Mouse (Mus musculus): ENCODE results near the gene Wnt16. TPM values are rescaled to one million over a fixed set of nuclear protein-coding genes. Genes with fewer than 3 reads are reported as not detected.

Gene Wnt16
- polyA plus RNA-seq, 1 experiment from 2014 or later: 3.0 TPM

DNA sequence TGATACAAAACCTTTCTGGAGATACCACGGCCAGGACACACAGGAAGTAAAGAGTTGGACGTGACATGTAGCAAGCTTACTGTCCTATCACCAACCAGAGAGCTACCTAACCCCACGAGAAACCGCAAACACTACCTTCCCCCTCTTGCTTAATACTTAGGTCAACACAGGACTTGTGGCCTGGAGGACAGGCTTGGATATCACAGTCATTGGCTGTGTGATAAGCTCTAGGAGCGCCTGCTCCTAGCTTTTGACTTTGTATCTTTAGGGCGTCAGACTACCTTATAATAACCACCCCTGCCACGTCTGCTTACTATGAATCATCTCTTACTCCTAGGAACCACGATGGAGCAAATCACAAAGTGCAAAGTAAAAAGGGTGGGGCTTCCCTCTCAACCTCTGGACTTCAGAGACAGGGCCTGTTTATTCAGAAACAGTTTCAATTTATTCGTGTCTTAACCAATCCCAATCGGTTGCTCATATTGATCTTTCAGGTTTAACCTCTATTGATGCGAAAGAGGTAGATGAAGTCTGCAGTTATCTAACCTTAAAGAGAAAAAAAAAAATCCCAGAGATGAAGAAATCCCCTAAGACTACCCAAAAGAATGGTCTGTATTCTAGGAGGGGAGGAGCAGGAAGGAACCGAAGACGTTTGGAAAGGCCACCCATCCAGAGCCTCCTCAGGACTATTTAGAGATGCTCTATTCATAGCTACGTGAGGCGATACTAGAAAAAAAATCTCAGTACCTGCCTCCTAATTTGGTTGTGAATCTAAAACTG lies 51.9 kb downstream of the Wnt16 start:
- H3K4me1 ChIP-seq (ENCODE audit: control insufficient read depth, insufficient read depth, low read length): no peaks in the 10 kb centered on the region
- H3K27me3 ChIP-seq (ENCODE audit: control insufficient read depth, insufficient read depth, low read length): no peaks in the 10 kb centered on the region
- H3K27ac ChIP-seq (ENCODE audit: low read depth, low read length): no peak overlapping the region
- ATAC-seq (ENCODE audit: insufficient read depth, low FRiP score, low TSS enrichment): no peak
- no peak for DNase-seq (ENCODE audit: low spot score)
- H3K4me3 ChIP-seq (ENCODE audit: low read depth, low read length): no peak overlapping the region
- no peak overlapping the region for H3K4me2 ChIP-seq (ENCODE audit: low read depth)
- H3K36me3 ChIP-seq (ENCODE audit: control insufficient read depth, insufficient read depth, low read length): no peaks in the 10 kb centered on the region
- 95% methylated on average over 15 of the region's 15 CpGs for WGBS
- no peaks in the 10 kb centered on the region for H3K9me3 ChIP-seq (ENCODE audit: control insufficient read depth, low read length)
- H3K9ac ChIP-seq (ENCODE audit: low read length): no peak overlapping the region

DNA sequence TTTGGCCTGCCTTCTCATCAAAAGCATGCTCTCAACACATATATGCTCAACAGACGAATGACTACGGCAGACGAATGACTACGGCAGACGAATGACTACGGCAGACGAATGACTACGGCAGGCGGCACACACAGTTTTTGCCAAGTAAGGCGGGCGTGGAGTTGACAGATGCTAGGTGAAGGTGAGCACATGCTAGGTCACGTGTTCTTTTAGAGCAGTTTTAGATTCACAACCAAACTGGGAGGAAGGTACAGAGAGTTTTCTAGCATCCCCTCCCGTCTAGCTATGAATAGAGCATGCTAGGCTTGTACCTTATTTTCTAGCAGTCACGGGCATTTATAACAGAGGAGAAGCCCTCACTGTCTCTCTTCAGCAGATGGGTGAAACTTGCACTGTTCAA lies 52.8 kb downstream of the Wnt16 start:
- H3K4me3 ChIP-seq (ENCODE audit: low read depth, low read length): no peak overlapping the region
- no peak overlapping the region for H3K4me2 ChIP-seq (ENCODE audit: low read depth)
- no peaks in the 10 kb centered on the region for H3K4me1 ChIP-seq (ENCODE audit: control insufficient read depth, insufficient read depth, low read length)
- no peak for ATAC-seq (ENCODE audit: insufficient read depth, low FRiP score, low TSS enrichment)
- no peaks in the 10 kb centered on the region for H3K36me3 ChIP-seq (ENCODE audit: control insufficient read depth, insufficient read depth, low read length)
- 92% methylated on average over 14 of the region's 14 CpGs for WGBS
- no peak overlapping the region for H3K27ac ChIP-seq (ENCODE audit: low read depth, low read length)
- H3K9ac ChIP-seq (ENCODE audit: low read length): no peak overlapping the region
- no peak for DNase-seq (ENCODE audit: low spot score)
- H3K9me3 ChIP-seq (ENCODE audit: control insufficient read depth, low read length): no peaks in the 10 kb centered on the region
- no peaks in the 10 kb centered on the region for H3K27me3 ChIP-seq (ENCODE audit: control insufficient read depth, insufficient read depth, low read length)

DNA sequence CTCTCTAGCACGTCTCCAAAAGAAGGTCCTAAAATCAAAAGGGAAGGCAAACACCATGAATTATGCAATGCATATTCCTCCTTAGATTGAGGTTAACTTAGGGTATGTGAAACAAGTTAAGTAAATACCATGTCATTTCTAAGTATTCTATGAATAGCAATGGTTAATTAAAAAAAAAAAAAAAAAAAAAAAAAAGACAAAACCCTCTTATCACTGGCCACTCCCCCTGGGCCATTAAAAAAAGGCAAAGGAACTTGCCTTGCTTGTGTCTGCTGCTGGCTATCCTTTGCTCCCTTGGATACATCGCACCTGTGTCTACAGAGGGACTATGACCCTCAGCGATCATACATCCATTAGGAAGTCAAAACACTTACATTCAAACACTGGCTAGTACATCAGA lies 55.3 kb downstream of the Wnt16 start:
- Histone ChIP-seq H3K9ac (ENCODE audit: low read length) (no peak overlapping the region), H3K4me3 (ENCODE audit: low read depth, low read length) (no peak overlapping the region), H3K4me1 (ENCODE audit: control insufficient read depth, insufficient read depth, low read length) (no peaks in the 10 kb centered on the region), H3K36me3 (ENCODE audit: control insufficient read depth, insufficient read depth, low read length) (no peaks in the 10 kb centered on the region), H3K4me2 (ENCODE audit: low read depth) (no peak overlapping the region), H3K27me3 (ENCODE audit: control insufficient read depth, insufficient read depth, low read length) (no peaks in the 10 kb centered on the region), H3K27ac (ENCODE audit: low read depth, low read length) (no peak overlapping the region), H3K9me3 (ENCODE audit: control insufficient read depth, low read length) (no peaks in the 10 kb centered on the region)
- ATAC-seq (ENCODE audit: insufficient read depth, low FRiP score, low TSS enrichment): no peak
- no peak for DNase-seq (ENCODE audit: low spot score)
- WGBS: 93% methylated on average over 3 of the region's 3 CpGs

DNA sequence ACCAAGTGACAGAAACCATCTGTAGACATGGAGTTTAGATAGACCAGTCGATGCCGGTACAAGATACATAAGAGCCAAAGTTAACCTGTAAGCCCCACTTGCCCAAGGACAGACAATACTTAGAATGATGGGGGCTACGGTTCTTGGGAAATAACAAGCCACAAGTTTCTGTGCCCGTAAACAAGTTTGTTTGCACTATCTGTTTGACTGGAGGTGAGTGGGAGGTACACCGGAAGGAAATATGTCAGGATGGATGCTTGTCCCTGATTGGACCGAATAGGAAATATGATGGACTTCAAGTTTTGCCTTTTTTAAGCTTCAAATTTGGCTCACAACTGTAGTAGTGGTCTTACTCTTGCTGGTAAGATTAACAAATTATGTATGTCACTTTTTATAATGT lies 55.7 kb downstream of the Wnt16 start:
- 95% methylated on average over 6 of the region's 6 CpGs for WGBS
- Histone ChIP-seq H3K27me3 (ENCODE audit: control insufficient read depth, insufficient read depth, low read length) (no peaks in the 10 kb centered on the region), H3K4me3 (ENCODE audit: low read depth, low read length) (no peak overlapping the region), H3K4me1 (ENCODE audit: control insufficient read depth, insufficient read depth, low read length) (no peaks in the 10 kb centered on the region), H3K9ac (ENCODE audit: low read length) (no peak overlapping the region), H3K36me3 (ENCODE audit: control insufficient read depth, insufficient read depth, low read length) (no peaks in the 10 kb centered on the region), H3K4me2 (ENCODE audit: low read depth) (no peak overlapping the region), H3K27ac (ENCODE audit: low read depth, low read length) (no peak overlapping the region), H3K9me3 (ENCODE audit: control insufficient read depth, low read length) (no peaks in the 10 kb centered on the region)
- ATAC-seq (ENCODE audit: insufficient read depth, low FRiP score, low TSS enrichment) (no peak), DNase-seq (ENCODE audit: low spot score) (no peak)

DNA sequence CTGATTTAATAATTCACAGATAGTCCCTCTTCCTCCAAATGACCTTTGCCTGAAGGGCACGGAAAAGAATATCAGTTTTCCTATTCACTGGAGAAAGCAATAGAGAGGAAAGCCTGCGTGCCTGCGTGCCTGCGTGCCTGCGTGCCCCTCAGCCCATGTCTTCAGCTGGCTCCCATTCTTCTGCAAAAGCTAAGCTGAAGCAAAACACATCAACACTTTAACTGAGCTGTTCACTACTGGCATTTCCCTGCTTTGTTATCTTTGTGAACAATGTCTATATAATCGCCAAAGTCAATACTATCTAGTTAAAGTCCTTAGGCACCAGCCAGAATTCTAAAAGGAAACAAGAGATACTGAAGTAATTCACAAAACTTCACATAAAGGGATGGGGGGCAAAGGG lies 56.4 kb downstream of the Wnt16 start:
- ATAC-seq (ENCODE audit: insufficient read depth, low FRiP score, low TSS enrichment) (no peak), DNase-seq (ENCODE audit: low spot score) (no peak)
- Histone ChIP-seq H3K4me2 (ENCODE audit: low read depth) (no peak overlapping the region), H3K4me1 (ENCODE audit: control insufficient read depth, insufficient read depth, low read length) (no peaks in the 10 kb centered on the region), H3K27ac (ENCODE audit: low read depth, low read length) (no peak overlapping the region), H3K9me3 (ENCODE audit: control insufficient read depth, low read length) (no peaks in the 10 kb centered on the region), H3K4me3 (ENCODE audit: low read depth, low read length) (no peak overlapping the region), H3K36me3 (ENCODE audit: control insufficient read depth, insufficient read depth, low read length) (no peaks in the 10 kb centered on the region), H3K9ac (ENCODE audit: low read length) (no peak overlapping the region), H3K27me3 (ENCODE audit: control insufficient read depth, insufficient read depth, low read length) (no peaks in the 10 kb centered on the region)
- 79% methylated on average over 6 of the region's 6 CpGs for WGBS

DNA sequence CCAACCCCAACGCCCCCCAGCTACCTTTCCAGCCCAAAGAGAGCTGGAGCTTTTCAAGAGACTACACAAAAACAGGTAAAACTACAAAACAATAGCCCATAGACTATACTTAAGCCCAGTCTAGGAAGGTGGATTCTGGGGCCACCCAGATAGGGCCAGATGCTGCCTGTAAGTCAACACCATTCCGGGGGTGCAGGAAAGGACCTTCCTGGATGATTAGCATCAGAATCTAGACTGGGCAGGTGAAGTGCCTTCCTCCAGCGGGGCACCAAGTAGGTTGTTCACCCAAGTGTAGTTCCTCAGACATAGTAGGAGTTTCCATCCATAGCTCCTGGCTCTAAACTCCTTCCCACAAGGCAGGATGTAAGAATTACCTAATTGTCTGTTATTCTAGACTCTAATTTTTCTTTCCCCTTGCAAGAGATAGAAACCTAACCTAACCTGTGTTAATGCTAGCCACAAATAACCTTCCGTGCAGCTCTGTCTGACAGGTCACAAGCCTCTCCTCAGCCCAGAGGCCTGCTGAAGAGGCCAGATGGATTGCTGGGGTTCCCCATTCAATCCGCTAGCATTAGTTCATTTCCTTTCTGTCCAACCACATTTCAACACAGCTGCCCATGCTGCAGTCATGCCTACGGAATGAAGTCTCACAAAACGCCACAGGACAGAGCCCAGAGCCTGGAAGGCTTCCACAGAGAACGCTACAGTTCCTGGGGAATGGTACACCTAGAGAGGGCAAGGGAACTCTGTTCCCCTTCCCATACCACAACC lies 59.3 kb downstream of the Wnt16 start:
- Histone ChIP-seq H3K27me3 (ENCODE audit: control insufficient read depth, insufficient read depth, low read length) (no peaks in the 10 kb centered on the region), H3K36me3 (ENCODE audit: control insufficient read depth, insufficient read depth, low read length) (no peaks in the 10 kb centered on the region), H3K4me2 (ENCODE audit: low read depth) (no peak overlapping the region), H3K4me3 (ENCODE audit: low read depth, low read length) (no peak overlapping the region), H3K9me3 (ENCODE audit: control insufficient read depth, low read length) (no peaks in the 10 kb centered on the region), H3K4me1 (ENCODE audit: control insufficient read depth, insufficient read depth, low read length) (no peaks in the 10 kb centered on the region), H3K9ac (ENCODE audit: low read length) (no peak overlapping the region), H3K27ac (ENCODE audit: low read depth, low read length) (no peak overlapping the region)
- DNase-seq (ENCODE audit: low spot score): no peak
- ATAC-seq (ENCODE audit: insufficient read depth, low FRiP score, low TSS enrichment): no peak
- 81% methylated on average over 8 of the region's 8 CpGs for WGBS

Other genes with a start within 250 kb of the Wnt16 start
- 33.4 and 33.6 TPM in 2 replicates for gene Fam3c, start 68.0 kb downstream of the Wnt16 start, polyA plus RNA-seq (2014; fragmentation: Nextera tagmentation; extraction: Ambion mirVana)

Measured in neural tube, embryonic 11.5 days (tissue).